Mouse (Mus musculus) embryonic fibroblast, embryonic 13.5 days (primary cell): ENCODE measurements around the gene Rnf227.

Source experiments
- CTCF ChIP-seq: IDR thresholded peaks from 2 replicates; pipeline ENCODE4 v1.5.1; 2011; ENCODE audit warnings: mild to moderate bottlenecking, control low read depth, low read length, moderate library complexity, borderline replicate concordance; ENCODE audit not compliant: insufficient read depth
- POLR2A ChIP-seq: IDR thresholded peaks from 2 replicates; pipeline ENCODE4 v1.6.1; 2011; ENCODE audit warnings: low read depth, mild to moderate bottlenecking, control low read depth, low read length, moderate library complexity

- no peak for TF ChIP-seq CTCF
- 0 out of 2 replicates have a peak, but pooled peaks have one; percentile 10 for TF ChIP-seq POLR2A
These were observed 9.1 kb upstream of the Rnf227 start for GRCm38 (mm10) chr11:69331152-69331551.
